Mouse (Mus musculus): ENCODE data around the gene Krt8. TPM values are rescaled to one million over a fixed set of nuclear protein-coding genes. Genes with fewer than 3 reads are reported as not detected.
"Not testable (repeated sequence)": the region's sequence is repeated elsewhere in the genome, so short reads cannot be mapped to it uniquely, and the experiment has no call there.

Gene Krt8
- total RNA-seq, 4 experiments from 2014 or later: 0.92 to 3.0 (median 1.5) TPM

DNA sequence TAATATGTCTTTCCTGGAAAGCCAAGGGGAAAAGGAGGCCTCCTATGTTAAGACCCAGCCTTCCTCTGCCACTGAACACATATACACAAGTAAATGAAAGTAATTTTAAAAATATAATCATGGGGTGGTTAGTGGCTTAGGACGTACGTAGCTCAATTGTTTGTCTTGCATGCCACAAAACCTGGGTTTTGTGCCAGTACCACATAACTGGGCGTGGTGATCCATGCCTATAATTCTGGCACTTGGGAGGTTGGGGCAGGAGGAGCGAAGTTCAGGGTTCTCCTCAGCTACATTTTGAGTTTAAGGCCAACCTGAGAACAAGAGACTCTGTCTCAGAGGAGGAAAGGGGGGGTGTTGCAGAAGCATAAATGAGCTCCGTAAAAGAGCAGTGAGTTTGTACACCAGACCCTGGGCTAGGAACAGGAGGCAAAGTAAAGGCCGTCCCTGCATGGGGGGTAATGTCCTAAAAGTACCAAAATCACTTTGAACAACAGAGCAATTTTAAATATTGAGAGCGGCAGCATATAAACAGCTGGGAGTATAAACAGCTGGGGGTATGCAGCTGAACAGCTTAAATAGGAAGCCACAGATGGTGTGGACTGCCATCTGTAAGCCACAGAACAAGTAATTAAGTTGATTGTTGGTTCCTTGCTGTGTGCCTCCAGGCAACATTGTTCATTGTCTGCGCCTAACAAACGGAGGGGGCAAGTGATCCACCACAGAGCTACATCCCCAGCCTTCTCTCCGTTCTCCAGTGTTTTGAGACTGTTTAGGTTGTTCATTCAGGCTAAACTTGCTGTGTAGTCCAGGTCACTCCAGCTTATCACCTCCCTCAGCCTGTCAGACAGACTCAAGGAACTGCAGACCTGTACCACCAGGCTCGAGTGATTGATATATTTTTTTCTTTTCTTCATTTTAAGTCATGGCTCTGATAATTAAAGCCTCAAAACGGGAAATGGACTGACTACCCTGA is 3.1 kb upstream of the Krt8 start:
- no peak for DNase-seq (ENCODE audit: low spot score)

DNA sequence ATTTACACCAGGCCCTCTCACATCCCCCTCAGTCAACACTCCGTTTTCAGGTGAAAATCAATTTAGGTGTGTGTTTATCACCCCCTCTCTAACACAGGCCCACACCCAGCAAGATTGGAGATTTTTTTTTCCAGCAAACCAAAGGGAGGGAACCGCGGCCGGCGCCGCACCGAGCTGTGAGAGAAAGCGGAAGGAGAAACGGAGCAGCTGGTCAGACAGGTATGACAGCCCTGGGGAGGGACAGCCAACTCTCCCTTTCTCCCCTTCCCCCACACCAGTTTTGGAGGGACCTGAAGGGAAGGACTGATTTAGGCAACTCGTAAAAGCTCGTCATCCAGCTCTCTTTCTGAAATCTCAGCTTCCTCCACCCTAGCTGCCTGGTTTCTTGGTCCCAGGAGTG is 2.0 kb upstream of the Krt8 start:
- DNase-seq (ENCODE audit: low spot score): no peak

DNA sequence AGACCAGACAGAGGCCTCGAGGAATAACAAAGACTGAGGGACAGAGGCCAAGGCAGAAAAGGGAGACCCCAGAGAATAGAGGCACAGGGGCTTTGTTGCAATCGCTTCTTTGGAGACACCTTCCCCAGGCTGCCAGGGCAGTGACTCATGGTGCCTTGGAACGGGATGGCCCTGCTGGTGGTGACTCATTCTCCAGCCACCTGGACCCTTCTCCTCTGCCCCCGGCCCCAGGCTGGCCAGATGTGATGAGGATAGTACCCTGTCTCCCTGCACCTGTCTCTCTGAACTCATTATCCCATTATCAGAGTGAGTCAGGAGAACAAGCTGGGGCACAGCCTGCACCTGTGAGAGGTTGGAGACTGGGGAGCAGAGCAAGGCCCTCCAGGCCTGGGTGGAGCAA is 1.0 kb upstream of the Krt8 start:
- DNase-seq (ENCODE audit: low spot score): no peak

DNA sequence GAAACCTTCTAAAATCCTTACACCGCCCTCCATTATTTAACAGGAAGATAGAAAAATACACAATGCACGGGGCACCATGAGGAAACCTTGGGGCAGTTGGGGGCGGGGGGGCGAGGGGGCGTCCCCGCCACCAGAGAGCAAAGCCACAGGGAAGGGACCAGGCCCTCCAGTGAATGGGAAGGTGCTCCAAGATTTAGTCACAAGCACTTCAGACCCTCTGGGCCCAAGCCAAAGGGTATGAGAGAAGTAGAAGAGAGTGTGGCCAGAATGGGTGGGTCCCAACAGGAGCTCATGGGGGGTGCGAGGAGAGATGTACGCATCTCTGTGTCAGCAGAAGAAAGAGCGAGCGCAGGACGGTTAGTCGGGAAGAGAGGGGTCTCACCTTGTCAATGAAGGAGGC is 766 bp downstream of the Krt8 start:
- DNase-seq (ENCODE audit: low spot score): no peak

DNA sequence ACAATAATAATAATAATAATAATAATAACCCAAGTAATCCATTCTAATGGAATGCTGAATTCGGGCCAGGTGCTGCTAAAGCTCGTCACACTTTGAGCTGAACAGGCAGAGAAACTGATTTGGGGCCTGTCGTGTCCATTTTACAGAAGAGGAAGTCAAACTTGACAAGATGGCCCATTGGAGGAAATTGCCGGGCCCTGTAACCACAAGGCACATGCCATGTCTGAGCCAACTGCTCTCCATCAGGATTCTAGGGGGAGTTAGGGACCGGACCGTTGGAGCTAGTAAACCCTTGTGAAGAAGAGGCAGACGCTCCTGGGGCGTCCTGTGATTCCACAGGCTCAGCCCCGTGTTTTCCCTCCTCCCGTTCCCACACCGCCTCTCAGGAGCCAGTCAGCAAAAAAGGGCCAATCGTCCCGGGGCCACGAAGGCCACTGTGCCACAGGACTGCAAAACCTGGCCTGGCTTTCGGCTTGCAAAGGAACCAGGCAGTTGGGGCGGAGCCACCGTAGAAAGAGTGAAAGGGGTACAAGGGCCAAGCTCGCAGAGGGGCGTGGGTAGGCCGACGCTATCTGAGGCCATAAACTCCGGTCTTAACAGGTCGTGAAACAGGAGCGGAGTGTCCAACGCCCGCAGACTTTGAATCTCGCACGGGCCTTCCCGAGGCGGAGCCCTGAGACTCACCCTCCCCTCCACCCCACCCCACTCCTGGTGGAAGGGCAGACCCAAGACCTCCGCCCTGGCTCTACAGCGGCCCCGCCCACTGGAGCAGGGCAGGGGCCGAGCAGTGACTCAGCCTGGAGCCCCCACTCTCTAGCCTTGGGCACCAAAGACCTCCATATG is 1.4 kb downstream of the Krt8 start:
- DNase-seq (ENCODE audit: low spot score): no peak

DNA sequence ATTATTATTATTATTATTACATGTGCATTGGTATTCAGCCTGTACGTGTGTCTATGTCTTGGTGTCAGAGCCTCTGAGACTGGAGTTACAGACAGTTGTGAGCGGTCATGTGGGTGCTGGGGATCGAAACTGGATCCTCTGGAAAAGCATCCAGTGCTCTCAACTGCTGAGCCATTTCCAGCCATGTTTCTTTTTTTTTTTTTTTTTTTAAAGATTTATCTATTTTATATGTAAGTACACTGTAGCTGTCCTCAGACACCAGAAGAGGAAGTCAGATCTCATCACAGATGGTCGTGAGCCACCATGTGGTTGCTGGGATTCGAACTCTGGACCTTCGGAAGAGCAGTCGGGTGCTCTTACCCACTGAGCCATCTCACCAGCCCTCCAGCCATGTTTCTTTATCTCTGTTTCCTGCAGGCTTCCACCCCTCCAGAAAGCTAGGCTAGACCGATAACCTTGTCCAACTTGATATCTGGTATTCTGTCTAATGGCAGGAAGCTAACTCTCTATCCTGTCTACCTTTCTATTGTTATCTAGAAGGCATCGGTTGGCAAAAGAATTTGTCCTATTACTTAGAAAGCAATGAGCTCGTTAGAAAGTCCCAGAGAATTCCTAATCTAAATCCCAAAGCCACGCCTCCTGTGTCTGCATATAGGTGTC is 4.5 kb downstream of the Krt8 start:
- DNase-seq (ENCODE audit: low spot score): no peak

DNA sequence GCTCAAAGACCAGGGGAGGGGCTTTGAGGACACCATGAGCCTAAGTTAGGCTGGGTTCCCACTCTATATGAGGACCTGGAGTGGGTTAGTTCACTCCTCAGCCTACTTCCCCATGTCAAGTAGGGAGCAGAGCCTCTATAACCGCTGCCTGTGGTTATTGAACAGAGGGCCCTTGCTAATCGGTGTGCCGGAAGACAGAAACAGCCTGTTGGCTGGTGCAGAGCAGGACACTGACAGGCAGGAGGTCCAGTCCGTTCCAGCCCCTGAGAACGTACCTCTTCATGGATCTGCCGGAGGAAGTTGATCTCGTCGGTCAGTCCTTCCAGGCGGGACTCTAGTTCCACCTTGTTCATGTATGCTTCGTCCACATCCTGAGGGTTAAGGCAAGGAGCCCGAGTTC is 5.1 kb downstream of the Krt8 start:
- DNase-seq (ENCODE audit: low spot score): no peak

GRCm38 (mm10) chr15:101996450-101997078 is 7.7 kb downstream of the Krt8 start:
- not testable (repeated sequence) for DNase-seq (ENCODE audit: low spot score)

- DNase-seq (ENCODE audit: low spot score): no peak
Observed at GRCm38 (mm10) chr15:101995484-101996236, 8.6 kb downstream of the Krt8 start.

DNA sequence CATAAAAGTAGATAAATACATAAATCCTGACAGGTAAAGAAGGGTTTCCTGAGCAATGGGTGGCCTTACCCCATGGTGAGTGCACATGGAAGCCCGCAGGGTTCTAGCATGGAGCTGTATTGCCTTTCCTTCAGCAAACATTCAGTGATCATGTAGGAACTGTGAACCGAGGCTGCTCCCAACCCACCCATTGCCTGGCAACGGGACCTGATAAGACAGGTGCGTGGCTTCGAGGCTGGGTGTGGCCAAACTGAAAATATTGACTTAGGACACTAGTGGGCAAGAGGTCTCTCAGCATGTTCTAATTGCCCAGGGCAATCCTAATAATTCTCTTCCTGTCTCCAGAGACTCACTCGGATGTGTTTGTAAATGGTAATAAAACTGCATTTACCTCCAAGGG is 9.9 kb downstream of the Krt8 start:
- DNase-seq (ENCODE audit: low spot score): no peak

- DNase-seq (ENCODE audit: low spot score): no peak
Observed at GRCm38 (mm10) chr15:101990946-101991345, 13.3 kb downstream of the Krt8 start.

DNA sequence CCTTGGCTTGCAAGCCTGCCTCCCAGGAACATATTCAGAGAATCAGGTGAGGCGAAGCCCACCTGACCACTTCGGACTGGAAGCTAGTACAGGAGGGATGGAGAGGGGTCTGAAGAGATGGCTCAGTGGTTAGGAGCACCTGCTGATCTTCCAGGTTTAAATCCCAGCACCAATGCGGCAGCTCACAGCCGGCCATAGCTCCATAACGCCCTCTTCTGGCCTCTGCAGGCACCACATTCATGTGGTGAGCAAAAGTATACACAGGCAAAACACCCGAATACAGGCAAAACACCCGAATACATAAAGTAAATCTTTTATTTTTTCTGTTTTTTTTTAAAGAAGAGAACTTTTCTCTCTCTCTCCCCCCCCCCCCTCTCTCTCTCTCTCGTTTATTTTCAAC is 15.6 kb downstream of the Krt8 start:
- no peak for DNase-seq (ENCODE audit: low spot score)

DNA sequence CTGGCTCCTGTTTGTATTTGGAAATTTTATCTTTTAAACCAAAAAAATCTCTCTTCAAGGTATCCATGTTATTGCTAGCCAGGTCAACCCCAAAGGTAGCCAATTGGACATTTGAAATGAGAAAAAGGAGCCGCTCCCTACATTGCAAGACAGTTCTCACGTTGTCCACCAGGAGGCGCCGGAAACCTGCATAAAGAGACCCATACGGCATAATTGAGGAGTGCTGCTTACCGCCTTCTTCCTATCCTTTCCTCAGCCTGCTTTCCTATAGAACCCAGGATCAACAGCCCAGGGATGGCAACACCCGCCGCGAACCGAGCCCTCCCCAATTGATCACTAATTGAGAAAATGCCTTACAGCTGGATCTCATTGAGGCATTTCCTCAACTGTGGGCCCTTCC is 16.2 kb downstream of the Krt8 start:
- DNase-seq (ENCODE audit: low spot score): peak; percentile 85

DNA sequence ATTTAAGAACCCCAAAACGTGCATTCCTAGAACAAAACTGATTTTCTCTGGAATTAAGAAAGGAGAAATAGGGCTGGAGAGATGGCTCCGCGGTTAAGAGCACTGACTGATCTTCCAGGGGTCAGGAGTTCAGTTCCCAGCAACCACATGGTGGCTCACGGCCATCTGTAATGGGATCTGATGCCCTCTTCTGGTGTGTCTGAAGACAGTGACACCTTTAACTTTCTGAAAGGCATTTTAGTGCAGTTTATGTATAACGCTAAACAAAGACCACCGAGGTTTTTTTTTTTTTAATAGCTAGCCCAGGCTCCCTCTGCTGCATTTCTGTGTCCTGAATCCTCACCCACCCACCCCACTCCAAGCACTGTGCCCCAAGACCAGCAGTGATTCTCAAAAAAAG is 19.5 kb downstream of the Krt8 start:
- no peak for DNase-seq (ENCODE audit: low spot score)

GRCm38 (mm10) chr15:101983949-101984601 is 20.2 kb downstream of the Krt8 start:
- DNase-seq (ENCODE audit: low spot score): peak; percentile 95

DNA sequence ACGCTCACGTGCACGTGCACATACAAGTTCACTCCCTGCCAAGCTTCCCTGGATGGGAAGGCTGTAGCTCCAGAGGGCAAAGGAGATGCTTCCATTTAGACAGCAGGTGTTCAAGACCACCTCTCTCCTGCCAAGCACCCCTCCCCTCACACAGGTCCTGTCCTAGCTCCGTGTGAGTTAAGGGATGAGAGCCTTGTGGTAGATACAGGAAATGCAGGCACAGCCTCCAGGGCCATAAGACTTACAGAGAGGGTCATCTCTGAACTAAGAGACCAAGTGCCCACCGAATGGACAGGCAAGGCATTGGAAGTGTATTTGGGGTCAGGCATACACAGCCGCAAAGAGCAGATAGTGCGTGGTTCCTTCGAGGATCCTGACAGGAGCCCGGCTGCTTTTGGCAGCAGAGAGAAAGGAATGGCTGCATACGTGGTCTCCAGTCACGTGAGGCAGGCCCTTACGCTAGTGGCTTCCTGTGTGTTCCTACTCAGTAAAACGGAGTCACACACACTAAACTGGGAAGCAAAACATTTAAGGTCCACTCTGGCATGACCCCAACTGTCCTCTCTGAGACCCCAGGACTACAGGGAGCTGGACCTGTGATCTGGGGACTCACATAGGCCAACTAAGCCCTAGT is 20.9 kb downstream of the Krt8 start:
- DNase-seq (ENCODE audit: low spot score): no peak

- DNase-seq (ENCODE audit: low spot score): no peak
Observed at GRCm38 (mm10) chr15:101980849-101981248, 23.4 kb downstream of the Krt8 start.

GRCm38 (mm10) chr15:101977043-101977726 is 27.1 kb downstream of the Krt8 start:
- DNase-seq (ENCODE audit: low spot score): peak; percentile 89

DNA sequence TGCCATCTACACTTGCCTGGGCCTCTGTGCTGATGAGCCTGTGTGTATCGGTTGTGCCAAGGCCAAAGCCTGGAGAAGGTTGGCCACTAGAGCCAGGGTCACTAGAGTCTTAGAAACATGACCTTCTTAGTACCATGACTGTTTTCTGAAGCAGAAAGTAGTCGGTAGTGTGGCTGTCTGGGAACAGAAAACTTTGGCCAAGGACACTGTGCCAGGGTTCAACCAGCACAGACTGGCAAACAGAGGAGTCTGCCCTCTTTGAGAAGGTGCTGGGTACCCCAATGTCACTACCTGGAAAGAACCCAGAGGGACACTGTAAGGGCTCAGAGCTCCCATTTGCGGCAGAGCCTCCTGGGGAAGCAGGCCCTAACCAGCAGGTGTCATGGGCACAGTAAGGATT is 27.6 kb downstream of the Krt8 start:
- DNase-seq (ENCODE audit: low spot score): no peak
